Mouse (Mus musculus) spleen, embryonic (tissue): Measurements from ENCODE around the gene Tex50.

Experiments
- CTCF ChIA-PET: fragments of 350-600 bp; sonication (Branson Sonifier 250); formaldehyde crosslinking; loops from one replicate; lab custom pipeline; 2022; lab: Charles Lee

Tex50 gene

GRCm38 (mm10) chr1:161126461-161126860 is 32.7 kb downstream of the Tex50 start:
- CTCF ChIA-PET, result interaction anchor here (0.6 kb wide), 1 partner anchor 207 kb away, joined by 3 read pairs; no protein-coding TSS in a partner anchor

GRCm38 (mm10) chr1:161122661-161123418 is 36.3 kb downstream of the Tex50 start:
- CTCF ChIA-PET, result interaction anchor here (0.7 kb wide), 1 partner anchor 20 kb away, joined by 4 read pairs; no protein-coding TSS in a partner anchor

GRCm38 (mm10) chr1:161114591-161114990 is 44.5 kb downstream of the Tex50 start:
- CTCF ChIA-PET, result no interaction called here

- CTCF ChIA-PET, result interaction anchor here (0.5 kb wide), 1 partner anchor 37 kb away, joined by 14 read pairs; no protein-coding TSS in a partner anchor
Observed at GRCm38 (mm10) chr1:161109216-161109615, 49.9 kb downstream of the Tex50 start.
